Mouse (Mus musculus): ENCODE data around the gene Gm16181. TPM values are rescaled to one million over a fixed set of nuclear protein-coding genes. Genes with fewer than 3 reads are reported as not detected.

Gene Gm16181
- total RNA-seq, 4 experiments from 2014 or later, result not detected

- DNase-seq (ENCODE audit: low spot score in 2 of 2), result no peak
Observed at GRCm38 (mm10) chr17:35249451-35250197, 29.0 kb downstream of the Gm16181 start.

DNA sequence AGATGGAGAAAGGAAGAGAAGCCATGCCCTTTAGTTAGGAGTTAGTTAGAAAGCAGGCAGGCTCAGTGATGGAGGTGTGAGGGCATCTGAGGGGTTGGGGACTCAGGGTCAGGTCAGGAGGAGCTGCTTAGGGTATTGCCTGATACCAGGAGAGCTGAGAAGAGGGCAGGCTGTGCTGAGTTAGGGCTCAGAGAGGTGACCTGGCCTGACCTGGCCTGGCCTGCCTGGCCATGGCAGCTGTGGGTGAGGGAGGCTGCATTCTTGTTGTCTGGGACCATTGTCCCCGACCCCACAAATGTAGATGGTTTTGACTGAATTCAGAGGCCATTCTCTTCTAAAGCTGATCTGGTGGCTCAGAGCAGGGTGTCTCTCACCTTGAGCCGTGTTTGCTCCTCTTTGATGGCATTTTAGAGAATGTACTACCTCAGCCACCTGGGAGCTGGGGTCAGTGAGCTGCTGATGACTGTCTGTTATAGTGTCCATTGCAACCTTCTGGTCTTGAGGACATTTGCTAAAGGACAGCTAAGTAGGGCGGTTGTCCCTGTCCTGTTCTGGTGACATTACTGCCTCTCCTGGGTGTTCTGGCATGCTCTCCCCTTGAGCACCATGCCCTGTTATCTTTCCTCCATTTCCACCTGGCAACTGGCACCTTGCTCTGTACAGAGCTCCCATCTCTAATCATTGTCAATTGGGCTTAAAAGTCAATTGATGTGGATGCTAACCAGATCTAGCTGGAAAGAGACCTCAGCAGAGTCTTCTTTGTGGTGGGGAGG, 29.9 kb downstream of the Gm16181 start:
- no peak for DNase-seq (ENCODE audit: low spot score in 2 of 2)

DNA sequence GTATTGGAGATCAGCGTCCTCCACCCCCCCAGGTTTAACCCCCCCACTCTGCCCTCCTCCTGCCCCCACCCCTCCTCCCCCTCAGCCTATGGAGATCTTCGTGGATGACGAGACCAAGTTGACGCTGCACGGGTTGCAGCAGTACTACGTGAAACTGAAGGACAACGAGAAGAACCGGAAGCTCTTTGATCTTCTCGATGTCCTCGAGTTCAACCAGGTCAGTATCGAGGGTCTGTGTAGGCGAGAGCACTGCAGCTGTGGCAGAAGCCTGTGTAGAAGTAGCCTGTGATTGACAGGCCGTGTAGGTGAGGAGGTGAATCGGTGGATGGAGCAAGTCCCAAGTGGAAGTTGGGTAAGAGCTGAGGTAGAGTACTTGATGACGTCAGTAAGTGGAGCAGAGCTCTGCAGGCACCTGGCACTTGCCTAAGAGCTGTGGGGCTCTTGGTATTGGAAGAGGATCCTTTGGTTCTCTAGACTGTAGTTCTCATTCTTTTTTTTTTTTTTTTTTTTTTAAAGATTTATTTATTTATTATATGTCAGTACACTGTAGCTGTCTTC, 30.6 kb downstream of the Gm16181 start:
- DNase-seq (ENCODE audit: low spot score in 2 of 2), result no peak

GRCm38 (mm10) chr17:35251981-35252380, 31.3 kb downstream of the Gm16181 start:
- DNase-seq (ENCODE audit: low spot score in 2 of 2), result no peak

- no peak for DNase-seq (ENCODE audit: low spot score in 2 of 2)
Observed at GRCm38 (mm10) chr17:35252619-35253292, 32.1 kb downstream of the Gm16181 start.

GRCm38 (mm10) chr17:35253293-35254093, 32.9 kb downstream of the Gm16181 start:
- no peak for DNase-seq (ENCODE audit: low spot score in 2 of 2)

- DNase-seq (ENCODE audit: low spot score in 2 of 2), result peak in 1 of 2 experiments; percentile 52
Observed at GRCm38 (mm10) chr17:35254241-35255098, 33.8 kb downstream of the Gm16181 start.

GRCm38 (mm10) chr17:35255301-35255700, 34.7 kb downstream of the Gm16181 start:
- no peak for DNase-seq (ENCODE audit: low spot score in 2 of 2)

- DNase-seq (ENCODE audit: low spot score in 2 of 2), result no peak
Observed at GRCm38 (mm10) chr17:35255704-35256103, 35.1 kb downstream of the Gm16181 start.

DNA sequence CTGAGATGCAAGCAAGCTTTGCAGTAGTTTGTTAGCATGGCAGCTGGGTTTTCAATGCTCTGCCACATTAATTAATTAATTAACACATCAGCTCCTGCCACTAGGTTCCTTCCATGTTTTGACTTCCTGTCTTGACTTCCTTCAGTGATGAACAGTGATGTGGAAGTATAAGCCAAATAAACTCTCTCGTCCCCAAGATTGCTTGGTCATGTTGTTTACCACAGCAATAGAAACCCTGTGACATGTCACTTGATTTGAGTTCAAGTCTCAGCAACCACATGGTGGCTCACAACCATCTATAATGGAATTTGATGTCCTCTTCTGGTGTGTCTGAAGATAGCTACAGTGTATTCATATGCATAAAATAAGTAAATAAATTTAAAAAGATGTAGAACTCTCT, 36.7 kb downstream of the Gm16181 start:
- DNase-seq (ENCODE audit: low spot score in 2 of 2), result no peak

- DNase-seq (ENCODE audit: low spot score in 2 of 2), result peak; percentile 95
Observed at GRCm38 (mm10) chr17:35257824-35258491, 37.3 kb downstream of the Gm16181 start.

DNA sequence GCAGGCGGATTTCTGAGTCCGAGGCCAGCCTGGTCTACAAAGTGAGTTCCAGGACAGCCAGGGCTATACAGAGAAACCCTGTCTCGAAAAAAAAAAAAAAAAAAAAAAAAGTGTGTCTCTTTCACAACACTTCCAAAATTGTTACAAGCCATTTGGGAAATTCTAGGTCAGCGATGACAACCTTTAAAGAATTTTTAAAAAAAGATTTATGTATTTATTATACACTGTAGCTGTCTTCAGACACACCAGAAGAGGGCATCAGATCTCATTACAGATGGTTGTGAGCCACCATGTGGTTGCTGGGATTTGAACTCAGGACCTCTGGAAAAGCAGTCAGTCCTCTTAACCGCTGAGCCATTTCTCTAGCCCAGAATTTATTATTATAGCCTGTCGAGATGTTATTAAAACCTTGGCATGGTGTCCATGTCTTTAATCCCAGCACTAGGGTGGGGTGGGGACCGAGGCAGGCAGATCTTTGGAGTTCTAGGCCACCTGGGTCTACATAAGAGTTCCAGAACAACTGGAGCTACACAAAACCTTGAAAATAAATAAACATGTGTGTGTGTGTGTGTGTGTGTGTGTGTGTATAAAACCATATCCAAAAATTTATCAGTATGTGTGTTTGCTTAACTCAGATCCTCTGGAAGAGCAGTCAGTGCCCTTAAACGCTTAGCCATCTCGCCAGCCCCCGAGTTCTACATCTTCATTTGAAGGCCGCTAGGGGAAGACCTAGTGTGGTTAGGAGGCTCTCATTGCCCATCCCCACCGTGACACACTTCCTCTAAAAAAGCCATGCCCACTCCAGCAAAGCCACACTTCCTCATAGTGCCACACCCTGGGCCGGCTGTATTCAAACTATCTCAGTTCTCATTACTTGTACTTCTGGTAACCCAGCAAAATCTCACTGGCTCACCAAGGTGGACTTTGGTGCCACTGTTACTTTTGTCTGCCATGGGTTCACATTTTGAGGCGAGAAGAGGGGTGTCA, 38.2 kb downstream of the Gm16181 start:
- no peak for DNase-seq (ENCODE audit: low spot score in 2 of 2)

- DNase-seq (ENCODE audit: low spot score in 2 of 2), result no peak
Observed at GRCm38 (mm10) chr17:35259621-35260020, 39.0 kb downstream of the Gm16181 start.

GRCm38 (mm10) chr17:35261651-35262050, 41.0 kb downstream of the Gm16181 start:
- no peak for DNase-seq (ENCODE audit: low spot score in 2 of 2)

DNA sequence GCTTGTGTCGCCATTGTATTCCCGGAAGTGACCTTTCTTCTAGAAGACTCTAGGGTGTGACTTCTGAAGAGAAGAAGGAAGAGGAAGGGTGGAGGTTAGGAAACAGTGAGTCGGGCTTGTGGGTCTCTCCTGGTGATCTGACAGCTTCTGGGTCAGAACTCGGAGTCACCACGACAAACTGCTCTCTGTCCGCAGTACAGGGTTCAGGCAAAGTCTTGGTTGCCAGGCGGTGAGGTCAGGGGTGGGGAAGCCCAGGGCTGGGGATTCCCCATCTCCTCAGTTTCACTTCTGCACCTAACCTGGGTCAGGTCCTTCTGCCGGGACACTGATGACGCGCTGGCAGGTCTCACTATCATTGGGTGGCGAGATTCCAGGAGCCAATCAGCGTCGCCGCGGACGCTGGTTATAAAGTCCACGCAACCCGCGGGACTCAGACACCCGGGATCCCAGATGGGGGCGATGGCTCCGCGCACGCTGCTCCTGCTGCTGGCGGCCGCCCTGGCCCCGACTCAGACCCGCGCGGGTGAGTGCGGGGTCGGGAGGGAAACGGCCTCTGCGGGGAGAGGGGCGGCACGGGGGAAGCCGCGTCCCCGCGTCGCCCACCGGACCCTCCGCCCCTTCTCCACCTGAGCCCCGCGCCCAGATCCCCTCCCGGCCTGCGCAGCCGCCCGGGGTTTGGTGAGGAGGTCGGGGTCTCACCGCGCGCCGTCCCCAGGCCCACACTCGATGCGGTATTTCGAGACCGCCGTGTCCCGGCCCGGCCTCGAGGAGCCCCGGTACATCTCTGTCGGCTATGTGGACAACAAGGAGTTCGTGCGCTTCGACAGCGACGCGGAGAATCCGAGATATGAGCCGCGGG, 42.3 kb downstream of the Gm16181 start, which contains the start of gene H2-D1:
Gene H2-D1, plus strand, starts transcription at position 67 of the 859 bp plus-strand sequence.
- DNase-seq (ENCODE audit: low spot score in 2 of 2), result peak; percentile 95 to 96

DNA sequence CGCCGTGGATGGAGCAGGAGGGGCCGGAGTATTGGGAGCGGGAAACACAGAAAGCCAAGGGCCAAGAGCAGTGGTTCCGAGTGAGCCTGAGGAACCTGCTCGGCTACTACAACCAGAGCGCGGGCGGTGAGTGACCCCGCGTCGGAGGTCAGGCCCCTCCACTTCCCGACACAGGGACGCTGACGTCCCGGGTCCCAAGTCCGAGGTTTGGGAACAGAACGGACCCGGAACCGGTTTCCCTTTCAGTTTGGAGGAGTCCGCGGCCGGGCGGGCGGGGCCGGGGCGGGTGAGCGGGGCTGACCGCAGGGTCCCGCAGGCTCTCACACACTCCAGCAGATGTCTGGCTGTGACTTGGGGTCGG, 42.9 kb downstream of the Gm16181 start:
- DNase-seq (ENCODE audit: low spot score in 2 of 2), result no peak

- DNase-seq (ENCODE audit: low spot score in 2 of 2), result no peak
Observed at GRCm38 (mm10) chr17:35267399-35268086, 46.9 kb downstream of the Gm16181 start.

All from gastrocnemius, adult 8-10 months (tissue).